Mouse (Mus musculus): ENCODE data around the gene Myo6. TPM values are rescaled to one million over a fixed set of nuclear protein-coding genes. Genes with fewer than 3 reads are reported as not detected.
A peak's percentile ranks its signal among the peaks of the same experiment; 100 is the strongest.

The Myo6 gene
- polyA plus RNA-seq, 1 experiment: 39.3 TPM

- no peak for DNase-seq (ENCODE audit: low read depth, low spot score)
- 89% methylated on average over 4 of the region's 4 CpGs for WGBS
Measured at GRCm38 (mm10) chr9:80179688-80180087, 14.9 kb downstream of the Myo6 start.

- 70% methylated on average over 5 of the region's 5 CpGs for WGBS
- DNase-seq (ENCODE audit: low read depth, low spot score): no peak
Measured at GRCm38 (mm10) chr9:80180771-80181170, 15.9 kb downstream of the Myo6 start.

GRCm38 (mm10) chr9:80181692-80182091 is 16.9 kb downstream of the Myo6 start:
- WGBS: 54% methylated on average over 1 of the region's 1 CpGs
- no peak for DNase-seq (ENCODE audit: low read depth, low spot score)

- WGBS: 71% methylated on average over 5 of the region's 5 CpGs
Measured at GRCm38 (mm10) chr9:80184138-80184537, 19.3 kb downstream of the Myo6 start.

GRCm38 (mm10) chr9:80185737-80186136 is 20.9 kb downstream of the Myo6 start:
- no peak for DNase-seq (ENCODE audit: low read depth, low spot score)
- WGBS: 65% methylated on average over 3 of the region's 3 CpGs

More at GRCm38 (mm10) chr9:80184138-80184537, 19.3 kb downstream of the Myo6 start:
- DNase-seq (ENCODE audit: low read depth, low spot score): no peak

- WGBS: 98% methylated on average over 8 of the region's 8 CpGs
- no peak for DNase-seq (ENCODE audit: low read depth, low spot score)
Measured at GRCm38 (mm10) chr9:80186693-80187092, 21.9 kb downstream of the Myo6 start.

- DNase-seq (ENCODE audit: low read depth, low spot score): no peak
Measured at GRCm38 (mm10) chr9:80188324-80188893, 23.6 kb downstream of the Myo6 start.

GRCm38 (mm10) chr9:80191240-80191639 is 26.4 kb downstream of the Myo6 start:
- 54% methylated on average over 6 of the region's 6 CpGs for WGBS
- DNase-seq (ENCODE audit: low read depth, low spot score): no peak

More at GRCm38 (mm10) chr9:80188324-80188893, 23.6 kb downstream of the Myo6 start:
- WGBS: 71% methylated on average over 5 of the region's 5 CpGs

GRCm38 (mm10) chr9:80192324-80192723 is 27.5 kb downstream of the Myo6 start:
- WGBS: 48% methylated on average over 10 of the region's 10 CpGs
- DNase-seq (ENCODE audit: low read depth, low spot score): no peak

- WGBS: 86% methylated on average over 6 of the region's 6 CpGs
- DNase-seq (ENCODE audit: low read depth, low spot score): no peak
Measured at GRCm38 (mm10) chr9:80194446-80194845, 29.6 kb downstream of the Myo6 start.

GRCm38 (mm10) chr9:80196161-80196560 is 31.3 kb downstream of the Myo6 start:
- 66% methylated on average over 3 of the region's 3 CpGs for WGBS
- DNase-seq (ENCODE audit: low read depth, low spot score): no peak

- no peak for DNase-seq (ENCODE audit: low read depth, low spot score)
- WGBS: 85% methylated on average over 6 of the region's 6 CpGs
Measured at GRCm38 (mm10) chr9:80197233-80197632, 32.4 kb downstream of the Myo6 start.

GRCm38 (mm10) chr9:80200855-80201254 is 36.0 kb downstream of the Myo6 start:
- no peak for DNase-seq (ENCODE audit: low read depth, low spot score)
- 66% methylated on average over 6 of the region's 6 CpGs for WGBS

- no peak for DNase-seq (ENCODE audit: low read depth, low spot score)
Measured at GRCm38 (mm10) chr9:80202374-80203060, 37.7 kb downstream of the Myo6 start.

GRCm38 (mm10) chr9:80208681-80209080 is 43.9 kb downstream of the Myo6 start:
- WGBS: 93% methylated on average over 2 of the region's 2 CpGs
- DNase-seq (ENCODE audit: low read depth, low spot score): no peak

More at GRCm38 (mm10) chr9:80202374-80203060, 37.7 kb downstream of the Myo6 start:
- WGBS: 90% methylated on average over 14 of the region's 14 CpGs

- WGBS: 80% methylated on average over 10 of the region's 10 CpGs
Measured at GRCm38 (mm10) chr9:80209459-80209858, 44.6 kb downstream of the Myo6 start.

GRCm38 (mm10) chr9:80210096-80210495 is 45.3 kb downstream of the Myo6 start:
- WGBS: 52% methylated on average over 12 of the region's 12 CpGs
- peak; percentile 38 for DNase-seq (ENCODE audit: low read depth, low spot score)

More at GRCm38 (mm10) chr9:80209459-80209858, 44.6 kb downstream of the Myo6 start:
- DNase-seq (ENCODE audit: low read depth, low spot score): no peak

GRCm38 (mm10) chr9:80213428-80213827 is 48.6 kb downstream of the Myo6 start:
- no peak for DNase-seq (ENCODE audit: low read depth, low spot score)
- 93% methylated on average over 2 of the region's 2 CpGs for WGBS

- no peak for DNase-seq (ENCODE audit: low read depth, low spot score)
- 87% methylated on average over 5 of the region's 5 CpGs for WGBS
Measured at GRCm38 (mm10) chr9:80215502-80215901, 50.7 kb downstream of the Myo6 start.

- no peak for DNase-seq (ENCODE audit: low read depth, low spot score)
- 78% methylated on average over 16 of the region's 16 CpGs for WGBS
Measured at GRCm38 (mm10) chr9:80216786-80217501, 52.1 kb downstream of the Myo6 start.

- 78% methylated on average over 6 of the region's 6 CpGs for WGBS
- no peak for DNase-seq (ENCODE audit: low read depth, low spot score)
Measured at GRCm38 (mm10) chr9:80218718-80219117, 53.9 kb downstream of the Myo6 start.
